Mouse (Mus musculus) mouse trophoblast stem cell (cell line): ENCODE measurements around the gene Usp36.
"Not testable (repeated sequence)": the region's sequence is repeated elsewhere in the genome, so short reads cannot be mapped to it uniquely, and the experiment has no call there.

Experiments used
- in situ Hi-C, 2 experiments: fragments of 300-500 bp; cut with MseI, MboI; formaldehyde crosslinking; loops; 2 replicates in 1 of 2; 3 replicates in 1 of 2; pipeline ENCODE4 v1.15.1; 2025

The Usp36 gene

GRCm38 (mm10) chr11:118303959-118304358, 13.9 kb upstream of the Usp36 start:
- in situ Hi-C loops: not testable (repeated sequence)

GRCm38 (mm10) chr11:118298810-118299209, 8.8 kb upstream of the Usp36 start:
- in situ Hi-C loops: no loop called here

GRCm38 (mm10) chr11:118297967-118298366, 7.9 kb upstream of the Usp36 start:
- in situ Hi-C loops: no loop called here

GRCm38 (mm10) chr11:118295026-118295425, 5.0 kb upstream of the Usp36 start:
- in situ Hi-C loops: no loop called here

GRCm38 (mm10) chr11:118292671-118293070, 2.6 kb upstream of the Usp36 start:
- in situ Hi-C loops: no loop called here

- in situ Hi-C loops: no loop called here
Measured at GRCm38 (mm10) chr11:118289562-118289961, 482 bp downstream of the Usp36 start.

- in situ Hi-C loops: no loop called here
Measured at GRCm38 (mm10) chr11:118289037-118289511, 970 bp downstream of the Usp36 start.

GRCm38 (mm10) chr11:118287573-118287972, 2.5 kb downstream of the Usp36 start:
- in situ Hi-C loops: no loop called here

GRCm38 (mm10) chr11:118286434-118286833, 3.6 kb downstream of the Usp36 start:
- in situ Hi-C loops: no loop called here

- in situ Hi-C loops: no loop called here
Measured at GRCm38 (mm10) chr11:118285791-118286190, 4.3 kb downstream of the Usp36 start.

- in situ Hi-C loops: no loop called here
Measured at GRCm38 (mm10) chr11:118280218-118280617, 9.8 kb downstream of the Usp36 start.

- in situ Hi-C loops: no loop called here
Measured at GRCm38 (mm10) chr11:118276328-118276727, 13.7 kb downstream of the Usp36 start.

GRCm38 (mm10) chr11:118275092-118275491, 15.0 kb downstream of the Usp36 start:
- in situ Hi-C loops: no loop called here

- in situ Hi-C loops: no loop called here
Measured at GRCm38 (mm10) chr11:118269827-118270226, 20.2 kb downstream of the Usp36 start.

- in situ Hi-C loops: no loop called here
Measured at GRCm38 (mm10) chr11:118266666-118267046, 23.4 kb downstream of the Usp36 start.

GRCm38 (mm10) chr11:118266044-118266665, 23.9 kb downstream of the Usp36 start:
- in situ Hi-C loops: no loop called here

GRCm38 (mm10) chr11:118265621-118266020, 24.4 kb downstream of the Usp36 start:
- in situ Hi-C loops: no loop called here

GRCm38 (mm10) chr11:118263146-118263545, 26.9 kb downstream of the Usp36 start:
- in situ Hi-C loops: no loop called here

- in situ Hi-C loops: no loop called here
Measured at GRCm38 (mm10) chr11:118260081-118260480, 30.0 kb downstream of the Usp36 start.

- in situ Hi-C loops: no loop called here
Measured at GRCm38 (mm10) chr11:118259580-118259979, 30.5 kb downstream of the Usp36 start.

- in situ Hi-C loops: no loop called here
Measured at GRCm38 (mm10) chr11:118256371-118256770, 33.7 kb downstream of the Usp36 start.

- in situ Hi-C loops: no loop called here
Measured at GRCm38 (mm10) chr11:118254159-118254951, 35.7 kb downstream of the Usp36 start.
